Mouse (Mus musculus) forebrain, embryonic 13.5 days (tissue): ENCODE measurements around the gene Stxbp6. TPM values are rescaled to one million over a fixed set of nuclear protein-coding genes. Genes with fewer than 3 reads are reported as not detected.
A peak's percentile ranks its signal among the peaks of the same experiment; 100 is the strongest.
"Not testable (repeated sequence)": the region's sequence is repeated elsewhere in the genome, so short reads cannot be mapped to it uniquely, and the experiment has no call there.

Experiments
- ATAC-seq: fragments of 200-750 bp; cut with Nextera tagmentation; 2 replicates; pipeline ENCODE4 v1.8.0; 2017
- H3K27ac ChIP-seq: fragments of 300-500 bp; sonication (generic); 2 replicates; pipeline ENCODE4 v1.5.1; 2015; ENCODE audit warnings: inconsistent platforms, mild to moderate bottlenecking, moderate library complexity
- H3K27me3 ChIP-seq: fragments of 300-500 bp; sonication (generic); 2 replicates; pipeline ENCODE4 v1.6.1; 2015; ENCODE audit warnings: mild to moderate bottlenecking, inconsistent platforms
- H3K36me3 ChIP-seq: fragments of 300-500 bp; sonication (generic); 2 replicates; pipeline ENCODE4 v1.6.1; 2015; ENCODE audit warnings: mild to moderate bottlenecking, inconsistent platforms; ENCODE audit not compliant: poor library complexity, severe bottlenecking
- H3K4me1 ChIP-seq: fragments of 300-500 bp; sonication (generic); 2 replicates; pipeline ENCODE4 v1.6.1; 2015; ENCODE audit warnings: inconsistent platforms
- H3K4me2 ChIP-seq: fragments of 300-500 bp; sonication (generic); 2 replicates; pipeline ENCODE4 v1.6.1; 2015; ENCODE audit warnings: inconsistent platforms, mild to moderate bottlenecking, moderate library complexity
- H3K4me3 ChIP-seq: fragments of 300-500 bp; sonication (generic); 2 replicates; pipeline ENCODE4 v1.5.1; 2015; ENCODE audit warnings: mild to moderate bottlenecking, inconsistent platforms
- H3K9ac ChIP-seq: fragments of 300-500 bp; sonication (generic); 2 replicates; pipeline ENCODE4 v1.6.1; 2015; ENCODE audit warnings: mild to moderate bottlenecking, inconsistent platforms
- H3K9me3 ChIP-seq: fragments of 300-500 bp; sonication (generic); replicated peaks from 2 replicates; pipeline ENCODE4 v1.6.1; 2016; ENCODE audit warnings: inconsistent platforms
- WGBS: fragments of 180-500 bp; shearing (Covaris S2); methylation state at CpG from one replicate; pipeline ENCODE4 v1.1.7; 2015; 5-methylcytosine and 5-hydroxymethylcytosine counted together
- polyA plus RNA-seq: library from polyadenylated mRNA; unstranded; fragments of >200 nt; fragmentation: Nextera tagmentation; extraction: Ambion mirVana; gene quantifications from 2 replicates; pipeline ENCODE4 v1.2.1, GENCODE M21; 2015

Gene Stxbp6
- 9.9 and 13.1 TPM in 2 replicates for polyA plus RNA-seq

DNA sequence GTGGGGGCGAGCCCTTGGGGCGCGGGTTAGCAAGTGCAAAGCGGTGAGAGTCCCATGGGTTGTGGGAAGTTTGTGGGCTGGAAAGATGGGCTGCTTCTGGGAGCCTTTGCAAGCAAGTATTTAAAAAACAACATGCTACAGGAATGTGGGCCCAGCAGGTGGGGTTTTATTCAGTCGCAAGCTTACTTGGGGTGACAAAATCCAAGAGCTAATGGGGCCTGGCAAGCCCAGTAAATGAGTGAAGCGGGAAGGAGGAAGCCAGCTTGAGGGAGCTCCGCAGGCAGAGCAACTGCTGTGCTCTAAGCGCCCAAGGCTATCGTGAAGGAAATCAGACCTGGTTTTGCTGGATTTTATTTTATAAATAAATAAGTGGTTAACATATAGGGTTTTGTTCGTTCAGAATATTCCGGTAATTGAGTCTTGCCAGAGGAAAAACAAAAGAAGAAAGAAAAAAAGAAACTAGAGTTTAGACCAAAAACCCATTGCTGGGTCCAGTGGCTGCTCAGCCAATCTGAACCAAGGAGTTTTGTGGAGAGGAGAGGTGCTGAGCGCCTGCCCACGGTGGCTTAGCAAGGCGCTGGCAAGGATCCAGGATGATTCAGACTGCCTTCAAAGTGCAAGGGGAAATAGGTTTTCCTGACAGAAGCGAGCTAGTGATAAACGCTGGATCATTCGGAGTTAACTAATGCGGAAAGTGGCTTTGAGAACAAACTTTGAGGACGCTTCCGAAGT, at the start of gene Stxbp6:
Gene Stxbp6 (minus strand): TSS at position 99 of the 732 bp plus-strand sequence.
- peaks cover 23% of the 10 kb centered on the region for H3K4me1 ChIP-seq
- H3K27me3 ChIP-seq, result 0 out of 2 replicates have a peak, but pooled peaks cover 2% of the 10 kb centered on the region
- no peaks in the 10 kb centered on the region for H3K9me3 ChIP-seq
- peak within 1 kb of the TSS; percentile 86 for H3K27ac ChIP-seq
- H3K4me3 ChIP-seq, result peak within 1 kb of the TSS; percentile 74
- 1% methylated on average over 20 of the region's 20 CpGs for WGBS
- H3K36me3 ChIP-seq, result no peaks in the 10 kb centered on the region
- peak; percentile 65 for ATAC-seq
- peak within 1 kb of the TSS; percentile 98 for H3K4me2 ChIP-seq
- H3K9ac ChIP-seq, result peak within 1 kb of the TSS; percentile 82

GRCm38 (mm10) chr12:45102954-45103353, 28.4 kb upstream of the Stxbp6 start:
- WGBS, result 83% methylated on average over 2 of the region's 2 CpGs
- not testable (repeated sequence) for ATAC-seq, H3K36me3 ChIP-seq, H3K4me2 ChIP-seq, H3K9me3 ChIP-seq, H3K9ac ChIP-seq, H3K27me3 ChIP-seq, H3K4me1 ChIP-seq, H3K27ac ChIP-seq, H3K4me3 ChIP-seq

DNA sequence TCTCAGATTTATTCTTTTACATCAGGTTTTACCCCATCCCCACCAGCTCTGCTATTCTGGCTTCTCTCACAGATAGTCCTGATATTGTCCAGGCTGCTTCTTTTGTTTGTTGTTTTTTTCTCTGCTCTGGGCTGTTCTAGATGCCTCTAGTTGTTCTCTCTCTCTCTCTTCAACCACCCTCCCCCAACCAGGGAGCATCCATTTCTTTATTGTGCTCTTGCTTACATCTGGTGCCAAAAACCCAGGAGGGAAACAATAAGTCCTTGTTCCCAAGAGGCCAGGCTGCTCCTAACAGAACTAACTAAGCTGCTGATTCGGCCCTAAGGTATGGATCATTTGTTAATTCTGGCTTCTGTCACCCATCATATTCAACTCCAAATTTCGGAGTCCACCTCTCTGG, 19.2 kb upstream of the Stxbp6 start:
- no peaks in the 10 kb centered on the region for H3K9me3 ChIP-seq
- H3K4me3 ChIP-seq, result no peak overlapping the region
- no peaks in the 10 kb centered on the region for H3K27me3 ChIP-seq
- no peak overlapping the region for H3K27ac ChIP-seq
- no peak overlapping the region for H3K4me2 ChIP-seq
- no peak for ATAC-seq
- H3K9ac ChIP-seq, result no peak overlapping the region
- H3K4me1 ChIP-seq, result no peaks in the 10 kb centered on the region
- WGBS, result 74% methylated on average over 2 of the region's 2 CpGs
- H3K36me3 ChIP-seq, result no peaks in the 10 kb centered on the region

GRCm38 (mm10) chr12:45092444-45092843, 17.9 kb upstream of the Stxbp6 start:
- Histone ChIP-seq H3K36me3 (no peaks in the 10 kb centered on the region), H3K27ac (no peak overlapping the region), H3K4me1 (no peaks in the 10 kb centered on the region), H3K9ac (no peak overlapping the region), H3K4me2 (no peak overlapping the region), H3K9me3 (no peaks in the 10 kb centered on the region), H3K27me3 (no peaks in the 10 kb centered on the region), H3K4me3 (no peak overlapping the region)
- ATAC-seq, result no peak
- 88% methylated on average over 3 of the region's 3 CpGs for WGBS

DNA sequence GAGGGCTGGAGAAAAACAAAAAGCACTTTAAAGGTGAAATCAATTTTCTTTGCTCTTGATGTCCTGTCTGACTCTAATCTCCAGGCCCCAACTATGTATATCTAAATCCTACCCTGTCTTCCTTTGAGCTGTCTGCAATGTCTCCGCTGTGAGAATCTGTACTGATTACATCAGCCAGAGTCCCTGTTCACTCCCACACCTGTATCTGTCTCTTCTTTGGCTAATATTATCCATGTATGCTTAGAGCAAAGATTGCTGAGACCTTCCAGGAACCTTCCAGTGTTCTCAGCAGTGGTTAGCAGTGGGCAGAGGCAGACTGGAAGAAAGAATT, 8.6 kb upstream of the Stxbp6 start:
- Histone ChIP-seq H3K9ac (no peak overlapping the region), H3K27me3 (no peaks in the 10 kb centered on the region), H3K36me3 (no peaks in the 10 kb centered on the region), H3K9me3 (no peaks in the 10 kb centered on the region), H3K27ac (no peak overlapping the region), H3K4me3 (no peak overlapping the region), H3K4me2 (no peak overlapping the region), H3K4me1 (no peaks in the 10 kb centered on the region)
- 79% methylated on average over 1 of the region's 1 CpGs for WGBS
- no peak for ATAC-seq

DNA sequence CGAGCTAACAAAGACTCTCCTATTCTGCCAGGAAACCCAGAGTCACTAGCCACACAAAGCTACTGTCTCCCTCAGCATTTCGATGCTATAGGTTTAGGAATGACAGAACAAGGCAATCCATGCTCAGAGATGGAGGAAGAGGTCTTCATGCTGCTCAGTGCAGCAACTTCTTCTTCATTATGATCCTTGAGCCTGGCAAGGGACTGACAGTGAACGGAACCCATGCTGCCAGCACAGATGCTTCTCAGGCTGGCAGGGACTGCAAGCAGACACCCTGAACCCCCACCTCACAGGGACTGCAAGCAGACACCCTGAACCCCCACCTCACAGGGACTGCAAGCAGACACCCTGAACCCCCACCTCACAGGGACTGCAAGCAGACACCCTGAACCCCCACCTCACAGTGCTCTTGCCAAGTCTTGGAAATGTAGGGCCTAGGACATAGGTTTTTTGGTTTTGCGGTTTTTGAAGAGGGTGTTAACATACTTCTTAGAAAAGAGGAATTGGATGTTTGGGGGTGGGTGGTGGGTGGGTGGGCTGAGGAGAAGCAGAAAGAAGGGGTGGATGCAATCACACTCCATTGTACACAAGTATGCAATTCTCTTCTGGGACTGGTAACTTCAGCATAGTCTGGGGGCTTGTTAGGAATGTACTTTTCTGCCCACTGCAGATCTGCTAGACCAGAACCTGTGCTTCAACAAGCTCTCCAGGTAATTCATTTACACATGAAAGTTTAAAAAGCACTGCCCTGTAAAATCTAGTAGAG, 8.1 kb upstream of the Stxbp6 start:
- Histone ChIP-seq H3K9ac (no peak overlapping the region), H3K4me3 (no peak overlapping the region), H3K4me1 (no peaks in the 10 kb centered on the region), H3K27ac (no peak overlapping the region), H3K27me3 (no peaks in the 10 kb centered on the region), H3K36me3 (no peaks in the 10 kb centered on the region), H3K9me3 (no peaks in the 10 kb centered on the region), H3K4me2 (no peak overlapping the region)
- 81% methylated on average over 4 of the region's 4 CpGs for WGBS
- ATAC-seq, result no peak

DNA sequence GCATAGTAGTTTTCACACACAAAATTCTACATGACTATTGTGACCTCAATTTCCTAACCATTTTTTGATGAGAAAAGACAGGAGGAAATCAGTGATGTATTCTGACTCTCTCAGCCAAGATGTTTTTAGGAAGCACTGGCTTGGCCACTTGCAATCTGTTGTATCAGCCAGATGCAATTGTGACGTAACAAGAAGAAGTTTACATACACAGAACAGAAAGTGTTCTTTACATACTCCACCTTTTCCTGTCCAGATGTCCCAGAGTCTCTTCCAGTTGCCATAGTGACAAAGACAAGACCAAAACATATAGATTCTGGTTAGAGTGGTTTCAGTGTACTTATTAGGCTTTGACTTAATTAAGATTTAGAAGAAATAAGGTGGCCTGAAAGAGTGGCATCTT, 7.1 kb upstream of the Stxbp6 start:
- WGBS, result 74% methylated on average over 1 of the region's 1 CpGs

DNA sequence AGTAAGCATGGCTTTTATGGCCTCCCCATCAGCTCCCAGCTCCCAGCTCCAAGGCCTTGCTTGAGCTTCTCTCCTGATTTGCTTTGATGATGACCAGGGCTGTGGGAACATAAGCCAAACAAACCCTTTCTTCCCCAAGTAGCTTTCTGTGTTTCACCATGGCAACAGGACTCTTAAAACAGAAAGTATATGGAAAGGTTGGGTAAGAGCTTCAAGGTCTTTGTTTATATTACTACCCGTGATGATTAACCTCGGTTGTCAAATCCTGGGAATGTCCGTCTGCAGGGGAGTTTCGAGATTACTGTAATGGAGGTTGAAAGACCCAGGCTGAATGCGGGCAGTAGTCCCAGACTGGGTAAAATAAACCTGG, 6.2 kb upstream of the Stxbp6 start:
- Histone ChIP-seq H3K4me3 (no peak overlapping the region), H3K4me2 (no peak overlapping the region), H3K9ac (no peak overlapping the region), H3K27ac (no peak overlapping the region), H3K27me3 (no peaks in the 10 kb centered on the region), H3K9me3 (no peaks in the 10 kb centered on the region), H3K36me3 (no peaks in the 10 kb centered on the region), H3K4me1 (no peaks in the 10 kb centered on the region)
- ATAC-seq, result no peak
- 76% methylated on average over 5 of the region's 5 CpGs for WGBS

More for the DNA sequence above, 7.1 kb upstream of the Stxbp6 start:
- Histone ChIP-seq H3K4me2 (no peak overlapping the region), H3K9ac (no peak overlapping the region), H3K4me3 (no peak overlapping the region), H3K36me3 (no peaks in the 10 kb centered on the region), H3K4me1 (no peaks in the 10 kb centered on the region), H3K9me3 (no peaks in the 10 kb centered on the region), H3K27me3 (no peaks in the 10 kb centered on the region), H3K27ac (no peak overlapping the region)
- no peak for ATAC-seq

DNA sequence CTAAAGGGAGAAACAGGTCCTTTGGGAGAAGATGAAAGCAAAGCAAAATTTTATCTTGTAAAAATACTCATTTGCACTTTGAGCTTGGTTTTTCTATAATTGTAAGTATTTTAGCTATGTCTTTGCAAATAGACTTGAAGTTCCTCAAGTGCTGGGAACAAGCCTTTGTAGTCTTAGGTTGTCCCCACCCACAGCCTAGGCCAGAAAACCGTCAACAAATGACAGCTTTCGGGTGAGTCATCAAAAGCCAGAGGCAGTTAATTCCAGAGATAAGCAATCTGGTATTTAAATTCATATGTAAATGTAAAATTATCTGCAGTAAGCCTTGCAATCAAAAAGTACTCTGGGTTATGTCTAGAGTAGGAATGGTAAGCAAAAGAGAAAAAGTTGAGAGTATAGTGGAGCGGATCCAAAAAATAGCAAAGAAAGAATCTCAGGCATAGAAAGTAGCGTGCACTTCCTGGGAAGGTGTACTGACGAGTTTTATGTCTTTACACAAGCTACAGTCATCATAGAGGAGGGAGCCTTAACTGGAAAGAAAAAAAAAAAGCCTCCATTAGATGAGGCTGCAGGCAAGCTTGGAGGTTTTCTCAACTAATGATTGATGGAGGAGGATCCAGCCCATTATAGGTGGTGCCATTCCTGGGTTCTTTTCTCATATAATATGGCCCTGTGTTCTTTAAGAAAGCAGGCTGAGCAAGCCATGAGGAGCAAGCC, 5.7 kb upstream of the Stxbp6 start:
- ATAC-seq, result no peak
- Histone ChIP-seq H3K27me3 (no peaks in the 10 kb centered on the region), H3K9me3 (no peaks in the 10 kb centered on the region), H3K4me1 (peaks cover 1% of the 10 kb centered on the region), H3K27ac (no peak overlapping the region), H3K9ac (no peak overlapping the region), H3K36me3 (no peaks in the 10 kb centered on the region), H3K4me3 (no peak overlapping the region), H3K4me2 (no peak overlapping the region)
- 81% methylated on average over 5 of the region's 5 CpGs for WGBS

DNA sequence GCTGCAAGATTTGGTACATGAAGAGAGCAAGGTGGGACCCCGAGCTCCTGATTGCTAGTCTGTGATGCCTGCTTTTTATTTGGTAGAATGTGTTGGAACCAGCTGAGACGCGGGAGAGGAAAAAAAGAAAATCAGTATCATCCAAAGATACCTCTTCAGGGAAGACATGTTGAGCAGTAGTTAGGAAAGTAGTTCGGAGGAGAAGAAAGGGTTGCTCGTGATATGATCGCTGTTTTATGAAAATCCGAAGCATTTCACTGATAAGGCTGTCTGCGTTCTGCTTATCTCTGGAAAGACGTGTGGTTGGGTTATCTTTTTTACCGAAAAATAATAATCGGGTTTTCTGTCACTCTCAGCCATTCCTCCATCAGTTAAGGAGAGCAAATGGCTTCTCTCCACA, 1.1 kb upstream of the Stxbp6 start:
- no peak overlapping the region for H3K9ac ChIP-seq
- H3K9me3 ChIP-seq, result no peaks in the 10 kb centered on the region
- no peak overlapping the region for H3K27ac ChIP-seq
- 0 out of 2 replicates have a peak, but pooled peaks cover 2% of the 10 kb centered on the region for H3K27me3 ChIP-seq
- H3K36me3 ChIP-seq, result no peaks in the 10 kb centered on the region
- H3K4me3 ChIP-seq, result no peak overlapping the region
- 75% methylated on average over 11 of the region's 11 CpGs for WGBS
- peaks cover 23% of the 10 kb centered on the region for H3K4me1 ChIP-seq
- peak overlapping the region; percentile 98 for H3K4me2 ChIP-seq
- no peak for ATAC-seq

- WGBS, result under 1% methylated on average over 59 of the region's 62 CpGs
- no peaks in the 10 kb centered on the region for H3K9me3 ChIP-seq
Observed at GRCm38 (mm10) chr12:45074042-45074601, 387 bp downstream of the Stxbp6 start.

More at GRCm38 (mm10) chr12:45074042-45074601, 387 bp downstream of the Stxbp6 start:
- H3K4me3 ChIP-seq, result peak overlapping the region; percentile 74
- H3K9ac ChIP-seq, result peak overlapping the region; percentile 82
- peak overlapping the region; percentile 86 for H3K27ac ChIP-seq
- H3K4me2 ChIP-seq, result peak overlapping the region; percentile 98
- no peaks in the 10 kb centered on the region for H3K36me3 ChIP-seq
- ATAC-seq, result peak; percentile 87
- peaks cover 23% of the 10 kb centered on the region for H3K4me1 ChIP-seq
- 0 out of 2 replicates have a peak, but pooled peaks cover 2% of the 10 kb centered on the region for H3K27me3 ChIP-seq
